Mouse (Mus musculus): ENCODE data around the gene Gm12216. TPM values are rescaled to one million over a fixed set of nuclear protein-coding genes. Genes with fewer than 3 reads are reported as not detected.
A peak's percentile ranks its signal among the peaks of the same experiment; 100 is the strongest.

The Gm12216 gene
- polyA plus RNA-seq, 1 experiment from 2014 or later: 1.5 TPM

- Histone ChIP-seq H3K27me3 (ENCODE audit: insufficient read depth, low read length) (no peaks in the 10 kb centered on the region), H3K4me1 (ENCODE audit: insufficient read depth) (no peaks in the 10 kb centered on the region), H3K27ac (ENCODE audit: low read depth) (no peak overlapping the region), H3K36me3 (replicated peaks; ENCODE audit: insufficient read depth, low read length) (no peaks in the 10 kb centered on the region), H3K9me3 (ENCODE audit: low read length) (no peaks in the 10 kb centered on the region), H3K9ac (replicated peaks) (no peak overlapping the region), H3K4me3 (ENCODE audit: low read depth, low read length) (no peak overlapping the region), H3K4me2 (ENCODE audit: low read depth, low read length) (no peak overlapping the region)
- DNase-seq (peak; percentile 58), ATAC-seq (peak; percentile 66)
- TF ChIP-seq EP300 (IDR thresholded peaks at IDR 0.05; ENCODE audit: low read depth) (no peak), CTCF (IDR thresholded peaks at IDR 0.05; ENCODE audit: low read depth) (peak; percentile 69)
- WGBS (ENCODE audit: insufficient replicate concordance): 37% methylated on average over 6 of the region's 6 CpGs
Measured at GRCm38 (mm10) chr11:53737573-53737946, 121.5 kb downstream of the Gm12216 start.

GRCm38 (mm10) chr11:53736771-53737572, 122.1 kb downstream of the Gm12216 start:
- TF ChIP-seq CTCF (IDR thresholded peaks at IDR 0.05; ENCODE audit: low read depth) (peak; percentile 79), EP300 (IDR thresholded peaks at IDR 0.05; ENCODE audit: low read depth) (no peak)
- H3K4me1 ChIP-seq (ENCODE audit: insufficient read depth): no peaks in the 10 kb centered on the region
- H3K27me3 ChIP-seq (ENCODE audit: insufficient read depth, low read length): no peaks in the 10 kb centered on the region
- H3K9ac ChIP-seq (replicated peaks): no peak overlapping the region
- no peak overlapping the region for H3K27ac ChIP-seq (ENCODE audit: low read depth)
- DNase-seq (peak; percentile 82), ATAC-seq (peak; percentile 75)
- no peaks in the 10 kb centered on the region for H3K9me3 ChIP-seq (ENCODE audit: low read length)
- no peak overlapping the region for H3K4me3 ChIP-seq (ENCODE audit: low read depth, low read length)
- no peak overlapping the region for H3K4me2 ChIP-seq (ENCODE audit: low read depth, low read length)
- WGBS (ENCODE audit: insufficient replicate concordance): 44% methylated on average over 14 of the region's 14 CpGs
- no peaks in the 10 kb centered on the region for H3K36me3 ChIP-seq (replicated peaks; ENCODE audit: insufficient read depth, low read length)

GRCm38 (mm10) chr11:53735682-53736245, 123.3 kb downstream of the Gm12216 start:
- Histone ChIP-seq H3K36me3 (replicated peaks; ENCODE audit: insufficient read depth, low read length) (no peaks in the 10 kb centered on the region), H3K9ac (replicated peaks) (no peak overlapping the region), H3K4me2 (ENCODE audit: low read depth, low read length) (peak overlapping the region; percentile 62), H3K4me1 (ENCODE audit: insufficient read depth) (no peaks in the 10 kb centered on the region), H3K4me3 (ENCODE audit: low read depth, low read length) (no peak overlapping the region), H3K27ac (ENCODE audit: low read depth) (no peak overlapping the region), H3K9me3 (ENCODE audit: low read length) (no peaks in the 10 kb centered on the region), H3K27me3 (ENCODE audit: insufficient read depth, low read length) (no peaks in the 10 kb centered on the region)
- 19% methylated on average over 17 of the region's 17 CpGs for WGBS (ENCODE audit: insufficient replicate concordance)
- peak; percentile 68 for DNase-seq
- ATAC-seq: peak; percentile 84
- no peak for TF ChIP-seq EP300 (IDR thresholded peaks at IDR 0.05; ENCODE audit: low read depth)
- peak; percentile 98 for TF ChIP-seq CTCF (IDR thresholded peaks at IDR 0.05; ENCODE audit: low read depth)

GRCm38 (mm10) chr11:53734970-53735681, 123.9 kb downstream of the Gm12216 start:
- H3K4me2 ChIP-seq (ENCODE audit: low read depth, low read length): no peak overlapping the region
- no peak overlapping the region for H3K27ac ChIP-seq (ENCODE audit: low read depth)
- no peak overlapping the region for H3K4me3 ChIP-seq (ENCODE audit: low read depth, low read length)
- TF ChIP-seq EP300 (IDR thresholded peaks at IDR 0.05; ENCODE audit: low read depth) (no peak), CTCF (IDR thresholded peaks at IDR 0.05; ENCODE audit: low read depth) (no peak)
- H3K4me1 ChIP-seq (ENCODE audit: insufficient read depth): no peaks in the 10 kb centered on the region
- H3K9ac ChIP-seq (replicated peaks): no peak overlapping the region
- H3K27me3 ChIP-seq (ENCODE audit: insufficient read depth, low read length): no peaks in the 10 kb centered on the region
- no peaks in the 10 kb centered on the region for H3K9me3 ChIP-seq (ENCODE audit: low read length)
- no peaks in the 10 kb centered on the region for H3K36me3 ChIP-seq (replicated peaks; ENCODE audit: insufficient read depth, low read length)
- DNase-seq (no peak), ATAC-seq (no peak)
- 50% methylated on average over 18 of the region's 18 CpGs for WGBS (ENCODE audit: insufficient replicate concordance)

- no peak overlapping the region for H3K4me3 ChIP-seq (ENCODE audit: low read depth, low read length)
- DNase-seq (no peak), ATAC-seq (no peak)
- H3K36me3 ChIP-seq (replicated peaks; ENCODE audit: insufficient read depth, low read length): no peaks in the 10 kb centered on the region
- TF ChIP-seq EP300 (IDR thresholded peaks at IDR 0.05; ENCODE audit: low read depth): no peak
- no peak for TF ChIP-seq CTCF (IDR thresholded peaks at IDR 0.05; ENCODE audit: low read depth)
- H3K27me3 ChIP-seq (ENCODE audit: insufficient read depth, low read length): no peaks in the 10 kb centered on the region
- H3K4me1 ChIP-seq (ENCODE audit: insufficient read depth): no peaks in the 10 kb centered on the region
- H3K9me3 ChIP-seq (ENCODE audit: low read length): no peaks in the 10 kb centered on the region
- no peak overlapping the region for H3K4me2 ChIP-seq (ENCODE audit: low read depth, low read length)
- WGBS (ENCODE audit: insufficient replicate concordance): 58% methylated on average over 2 of the region's 2 CpGs
- H3K9ac ChIP-seq (replicated peaks): no peak overlapping the region
- no peak overlapping the region for H3K27ac ChIP-seq (ENCODE audit: low read depth)
Measured at GRCm38 (mm10) chr11:53734431-53734830, 124.6 kb downstream of the Gm12216 start.

- TF ChIP-seq CTCF (IDR thresholded peaks at IDR 0.05; ENCODE audit: low read depth) (peak; percentile 41), EP300 (IDR thresholded peaks at IDR 0.05; ENCODE audit: low read depth) (no peak)
- DNase-seq (no peak), ATAC-seq (no peak)
- Histone ChIP-seq H3K36me3 (replicated peaks; ENCODE audit: insufficient read depth, low read length) (no peaks in the 10 kb centered on the region), H3K4me2 (ENCODE audit: low read depth, low read length) (no peak overlapping the region), H3K9ac (replicated peaks) (no peak overlapping the region), H3K4me3 (ENCODE audit: low read depth, low read length) (no peak overlapping the region), H3K27ac (ENCODE audit: low read depth) (no peak overlapping the region), H3K9me3 (ENCODE audit: low read length) (no peaks in the 10 kb centered on the region), H3K27me3 (ENCODE audit: insufficient read depth, low read length) (no peaks in the 10 kb centered on the region), H3K4me1 (ENCODE audit: insufficient read depth) (no peaks in the 10 kb centered on the region)
- 78% methylated on average over 7 of the region's 7 CpGs for WGBS (ENCODE audit: insufficient replicate concordance)
Measured at GRCm38 (mm10) chr11:53733824-53734223, 125.2 kb downstream of the Gm12216 start.

Small RNAs within 50 kb of the gene (microRNA-seq; reads per million reads assigned to microRNA genes)
- gene Mir7671: not detected

Other genes starting within 250 kb of the Gm12216 start
- gene Il4, start 240.6 kb downstream of the Gm12216 start, polyA plus RNA-seq (2015; fragmentation: Nextera tagmentation; extraction: Ambion mirVana): 0.28 TPM in 1 of 2 replicates, not detected in the other
- gene Il13, start 224.6 kb downstream of the Gm12216 start, polyA plus RNA-seq (2015; fragmentation: Nextera tagmentation; extraction: Ambion mirVana): not detected in 2 replicates
- 9.7 and 11.1 TPM in 2 replicates for gene Rad50, start 151.9 kb downstream of the Gm12216 start, polyA plus RNA-seq (2015; fragmentation: Nextera tagmentation; extraction: Ambion mirVana)
- not detected in 2 replicates for gene Il5, start 138.5 kb downstream of the Gm12216 start, polyA plus RNA-seq (2015; fragmentation: Nextera tagmentation; extraction: Ambion mirVana)
- 22.0 and 24.5 TPM in 2 replicates for gene Irf1, start 89.2 kb downstream of the Gm12216 start, polyA plus RNA-seq (2015; fragmentation: Nextera tagmentation; extraction: Ambion mirVana)
- gene Gm17334, start 86.1 kb downstream of the Gm12216 start, polyA plus RNA-seq (2015; fragmentation: Nextera tagmentation; extraction: Ambion mirVana): 0.12 and 0.23 TPM in 2 replicates
- 6.8 and 7.2 TPM in 2 replicates for gene Slc22a5, start 32.4 kb upstream of the Gm12216 start, polyA plus RNA-seq (2015; fragmentation: Nextera tagmentation; extraction: Ambion mirVana)
- 0.90 and 1.3 TPM in 2 replicates for gene Slc22a21, start 121.1 kb upstream of the Gm12216 start, polyA plus RNA-seq (2015; fragmentation: Nextera tagmentation; extraction: Ambion mirVana)
- 12.9 and 13.4 TPM in 2 replicates for gene Slc22a4, start 168.8 kb upstream of the Gm12216 start, polyA plus RNA-seq (2015; fragmentation: Nextera tagmentation; extraction: Ambion mirVana)
- 4.0 TPM in 2 replicates for gene Pdlim4, start 209.8 kb upstream of the Gm12216 start, polyA plus RNA-seq (2015; fragmentation: Nextera tagmentation; extraction: Ambion mirVana)
- 2.4 and 2.7 TPM in 2 replicates for gene P4ha2, start 240.8 kb upstream of the Gm12216 start, polyA plus RNA-seq (2015; fragmentation: Nextera tagmentation; extraction: Ambion mirVana)